Mouse (Mus musculus): Measurements from ENCODE around the gene Chd4. TPM values are rescaled to one million over a fixed set of nuclear protein-coding genes. Genes with fewer than 3 reads are reported as not detected.
A peak's percentile ranks its signal among the peaks of the same experiment; 100 is the strongest.

Chd4 gene
- polyA plus RNA-seq, 1 experiment from 2014 or later, result 77.3 TPM

DNA sequence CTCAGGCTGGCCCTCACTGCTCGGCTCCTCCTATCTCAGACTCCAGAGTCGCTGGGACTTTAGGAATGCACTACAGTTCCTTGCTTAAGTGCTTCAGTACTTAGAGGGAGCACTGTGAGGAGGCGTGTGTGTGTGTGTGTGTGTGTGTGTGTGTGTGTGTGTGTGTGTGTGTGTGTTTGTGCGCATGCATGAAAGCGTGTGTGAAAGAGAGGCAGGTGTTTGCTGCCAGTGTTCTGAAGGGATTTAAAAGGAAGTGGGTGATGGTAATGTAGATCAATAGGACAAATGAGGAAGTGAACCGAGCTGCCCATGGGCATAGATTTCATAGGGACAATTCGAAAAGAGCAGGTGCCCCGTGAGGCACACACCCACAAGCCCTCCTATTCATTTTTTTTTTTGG is 22.0 kb upstream of the Chd4 start:
- no peak overlapping the region for H3K4me3 ChIP-seq
- no peak overlapping the region for H3K27ac ChIP-seq (ENCODE audit: poor library complexity, severe bottlenecking)
- no peaks in the 10 kb centered on the region for H3K36me3 ChIP-seq
- H3K9ac ChIP-seq, result no peak overlapping the region
- ATAC-seq (ENCODE audit: insufficient number of reproducible peaks, low FRiP score), result no peak
- WGBS, result 70% methylated on average over 8 of the region's 8 CpGs
- H3K4me1 ChIP-seq (replicated peaks), result peaks cover 13% of the 10 kb centered on the region
- no peak overlapping the region for H3K4me2 ChIP-seq
- no peaks in the 10 kb centered on the region for H3K9me3 ChIP-seq (replicated peaks)
- peaks cover 6% of the 10 kb centered on the region for H3K27me3 ChIP-seq (replicated peaks)

DNA sequence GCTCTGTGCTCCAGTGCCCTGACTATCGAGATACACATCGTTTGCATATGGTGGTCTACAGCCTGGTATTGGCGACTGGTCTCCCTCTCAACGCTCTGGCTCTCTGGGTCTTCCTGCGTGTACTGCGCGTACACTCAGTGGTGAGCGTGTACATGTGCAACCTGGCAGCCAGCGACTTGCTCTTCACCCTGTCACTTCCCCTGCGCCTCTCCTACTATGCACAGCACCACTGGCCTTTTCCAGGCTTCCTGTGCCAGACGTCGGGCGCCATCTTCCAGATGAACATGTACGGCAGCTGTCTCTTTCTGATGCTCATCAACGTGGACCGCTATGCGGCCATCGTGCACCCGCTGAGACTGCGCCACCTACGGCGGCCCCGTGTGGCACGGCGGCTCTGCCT is 14.4 kb upstream of the Chd4 start:
- no peak overlapping the region for H3K27ac ChIP-seq (ENCODE audit: poor library complexity, severe bottlenecking)
- peak overlapping the region; percentile 81 for H3K4me2 ChIP-seq
- WGBS, result 20% methylated on average over 25 of the region's 25 CpGs
- H3K4me1 ChIP-seq (replicated peaks), result 0 out of 2 replicates have a peak, but pooled peaks cover 11% of the 10 kb centered on the region
- no peaks in the 10 kb centered on the region for H3K36me3 ChIP-seq
- peak overlapping the region; percentile 49 for H3K4me3 ChIP-seq
- H3K9ac ChIP-seq, result peak overlapping the region; percentile 66
- 0 out of 2 replicates have a peak, but pooled peaks have one; percentile 5 for ATAC-seq (ENCODE audit: insufficient number of reproducible peaks, low FRiP score)
- no peaks in the 10 kb centered on the region for H3K27me3 ChIP-seq (replicated peaks)
- no peaks in the 10 kb centered on the region for H3K9me3 ChIP-seq (replicated peaks)

DNA sequence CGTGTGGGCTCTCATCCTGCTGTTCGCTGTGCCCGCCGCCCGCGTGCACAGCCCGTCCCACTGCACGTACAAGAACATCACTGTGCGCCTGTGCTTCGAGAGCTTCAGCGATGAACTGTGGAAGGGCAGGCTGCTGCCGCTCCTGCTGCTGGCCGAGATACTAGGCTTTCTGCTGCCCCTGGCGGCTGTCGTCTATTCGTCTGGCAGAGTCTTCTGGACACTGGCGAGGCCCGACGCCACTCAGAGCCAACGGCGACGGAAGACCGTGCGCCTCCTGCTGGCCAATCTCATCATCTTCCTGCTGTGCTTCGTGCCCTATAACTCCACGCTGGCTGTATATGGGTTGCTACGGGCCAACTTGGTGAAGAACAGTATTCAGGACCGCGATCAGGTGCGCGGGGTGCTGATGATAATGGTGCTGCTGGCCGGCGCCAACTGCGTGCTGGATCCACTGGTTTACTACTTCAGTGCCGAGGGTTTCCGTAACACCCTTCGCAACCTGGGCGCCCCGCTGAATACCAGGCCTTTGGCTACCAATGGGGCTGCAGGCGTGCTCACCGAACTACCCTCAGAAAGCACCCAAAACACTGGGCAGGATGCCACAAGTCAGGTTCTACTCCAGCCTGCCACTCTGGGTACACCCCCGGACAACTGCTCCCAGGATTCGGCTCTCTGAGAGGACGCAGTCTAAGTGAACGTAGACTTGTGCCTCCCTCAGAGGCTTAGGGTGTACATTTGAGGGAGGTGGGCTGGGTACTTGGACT is 13.8 kb upstream of the Chd4 start:
- 21% methylated on average over 45 of the region's 45 CpGs for WGBS
- H3K9ac ChIP-seq, result peak overlapping the region; percentile 66
- ATAC-seq (ENCODE audit: insufficient number of reproducible peaks, low FRiP score), result peak; percentile 88
- 0 out of 2 replicates have a peak, but pooled peaks cover 11% of the 10 kb centered on the region for H3K4me1 ChIP-seq (replicated peaks)
- no peak overlapping the region for H3K27ac ChIP-seq (ENCODE audit: poor library complexity, severe bottlenecking)
- no peaks in the 10 kb centered on the region for H3K9me3 ChIP-seq (replicated peaks)
- H3K4me2 ChIP-seq, result peak overlapping the region; percentile 81
- H3K4me3 ChIP-seq, result peak overlapping the region; percentile 49
- no peaks in the 10 kb centered on the region for H3K36me3 ChIP-seq
- H3K27me3 ChIP-seq (replicated peaks), result no peaks in the 10 kb centered on the region

DNA sequence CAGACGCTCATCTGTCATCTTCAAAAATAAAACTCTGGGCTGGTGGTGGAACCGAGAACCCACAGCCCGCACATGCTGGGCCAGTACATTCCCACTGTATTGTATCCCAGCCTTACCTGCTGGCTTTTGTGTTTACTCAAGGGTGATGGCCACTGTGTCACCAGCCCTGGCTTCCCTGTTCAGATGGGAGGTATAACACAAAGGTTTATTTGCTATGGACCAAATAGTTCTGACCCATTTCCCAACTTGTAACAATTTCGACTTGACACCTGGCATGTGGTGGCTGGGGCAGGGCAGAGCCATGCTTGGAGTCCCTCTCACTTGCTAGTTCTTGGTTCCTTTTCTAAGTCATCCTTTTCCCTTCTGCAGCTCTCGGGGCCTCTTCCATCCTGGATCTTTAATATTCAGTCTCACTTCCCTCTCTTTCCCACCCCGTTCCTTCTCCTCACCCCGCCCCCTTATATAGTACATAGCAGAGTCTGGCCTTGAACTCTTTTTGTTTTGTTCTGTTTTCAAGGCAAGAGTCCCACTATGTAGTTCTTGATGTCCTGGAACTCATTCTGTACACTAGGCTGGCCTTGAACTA is 12.9 kb upstream of the Chd4 start:
- no peak overlapping the region for H3K9ac ChIP-seq
- H3K4me2 ChIP-seq, result no peak overlapping the region
- H3K4me3 ChIP-seq, result no peak overlapping the region
- no peaks in the 10 kb centered on the region for H3K27me3 ChIP-seq (replicated peaks)
- H3K36me3 ChIP-seq, result no peaks in the 10 kb centered on the region
- H3K9me3 ChIP-seq (replicated peaks), result no peaks in the 10 kb centered on the region
- WGBS, result 85% methylated on average over 7 of the region's 7 CpGs
- 0 out of 2 replicates have a peak, but pooled peaks cover 11% of the 10 kb centered on the region for H3K4me1 ChIP-seq (replicated peaks)
- H3K27ac ChIP-seq (ENCODE audit: poor library complexity, severe bottlenecking), result no peak overlapping the region
- ATAC-seq (ENCODE audit: insufficient number of reproducible peaks, low FRiP score), result no peak

DNA sequence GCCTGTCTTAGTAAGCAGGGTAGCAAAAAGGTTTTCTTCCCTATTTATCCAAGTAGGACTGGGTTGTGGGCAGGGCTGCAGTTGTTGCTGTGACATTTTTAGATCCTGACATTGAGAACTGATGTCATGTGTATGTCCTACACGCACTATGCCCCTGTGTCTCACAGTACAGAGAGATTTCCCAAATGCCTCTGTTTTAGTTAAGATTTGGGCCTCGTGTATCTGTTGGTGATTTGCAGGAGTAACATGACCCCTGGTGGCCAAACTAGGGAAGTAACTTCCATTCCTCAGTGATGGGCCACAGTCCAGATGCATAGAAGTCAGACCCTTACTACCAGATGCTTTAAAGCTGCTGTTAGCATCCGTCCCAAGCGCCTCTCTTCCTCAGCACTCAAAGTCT is 11.4 kb upstream of the Chd4 start:
- H3K27me3 ChIP-seq (replicated peaks), result no peaks in the 10 kb centered on the region
- no peak for ATAC-seq (ENCODE audit: insufficient number of reproducible peaks, low FRiP score)
- H3K9me3 ChIP-seq (replicated peaks), result no peaks in the 10 kb centered on the region
- no peaks in the 10 kb centered on the region for H3K36me3 ChIP-seq
- H3K4me1 ChIP-seq (replicated peaks), result peaks cover 20% of the 10 kb centered on the region
- 2% methylated on average over 4 of the region's 4 CpGs for WGBS
- no peak overlapping the region for H3K27ac ChIP-seq (ENCODE audit: poor library complexity, severe bottlenecking)
- no peak overlapping the region for H3K4me3 ChIP-seq
- H3K9ac ChIP-seq, result no peak overlapping the region
- no peak overlapping the region for H3K4me2 ChIP-seq

DNA sequence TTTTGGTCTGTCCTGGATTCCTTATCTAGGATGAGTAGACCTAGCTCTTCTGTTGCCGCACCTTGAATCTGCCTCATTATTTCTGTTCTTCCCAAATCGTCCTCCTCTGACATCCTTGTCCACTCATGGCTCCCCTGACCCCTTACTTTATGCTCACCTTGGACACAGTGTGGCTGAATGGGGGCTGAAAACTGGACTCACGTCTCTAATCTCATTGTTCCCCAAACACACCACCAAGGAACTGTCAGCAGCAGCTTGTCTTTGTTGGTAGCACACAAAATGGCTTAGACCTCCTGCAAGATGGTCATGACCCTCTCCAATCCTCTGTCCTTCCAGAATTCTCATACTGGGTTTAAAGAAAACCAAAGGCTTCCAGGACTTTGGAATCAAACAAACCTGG is 7.8 kb upstream of the Chd4 start:
- H3K4me3 ChIP-seq, result no peak overlapping the region
- no peaks in the 10 kb centered on the region for H3K9me3 ChIP-seq (replicated peaks)
- H3K27ac ChIP-seq (ENCODE audit: poor library complexity, severe bottlenecking), result peak overlapping the region; percentile 87
- no peak for ATAC-seq (ENCODE audit: insufficient number of reproducible peaks, low FRiP score)
- 80% methylated on average over 3 of the region's 3 CpGs for WGBS
- peaks cover 33% of the 10 kb centered on the region for H3K4me1 ChIP-seq (replicated peaks)
- no peak overlapping the region for H3K4me2 ChIP-seq
- no peak overlapping the region for H3K9ac ChIP-seq
- no peaks in the 10 kb centered on the region for H3K36me3 ChIP-seq
- no peaks in the 10 kb centered on the region for H3K27me3 ChIP-seq (replicated peaks)

DNA sequence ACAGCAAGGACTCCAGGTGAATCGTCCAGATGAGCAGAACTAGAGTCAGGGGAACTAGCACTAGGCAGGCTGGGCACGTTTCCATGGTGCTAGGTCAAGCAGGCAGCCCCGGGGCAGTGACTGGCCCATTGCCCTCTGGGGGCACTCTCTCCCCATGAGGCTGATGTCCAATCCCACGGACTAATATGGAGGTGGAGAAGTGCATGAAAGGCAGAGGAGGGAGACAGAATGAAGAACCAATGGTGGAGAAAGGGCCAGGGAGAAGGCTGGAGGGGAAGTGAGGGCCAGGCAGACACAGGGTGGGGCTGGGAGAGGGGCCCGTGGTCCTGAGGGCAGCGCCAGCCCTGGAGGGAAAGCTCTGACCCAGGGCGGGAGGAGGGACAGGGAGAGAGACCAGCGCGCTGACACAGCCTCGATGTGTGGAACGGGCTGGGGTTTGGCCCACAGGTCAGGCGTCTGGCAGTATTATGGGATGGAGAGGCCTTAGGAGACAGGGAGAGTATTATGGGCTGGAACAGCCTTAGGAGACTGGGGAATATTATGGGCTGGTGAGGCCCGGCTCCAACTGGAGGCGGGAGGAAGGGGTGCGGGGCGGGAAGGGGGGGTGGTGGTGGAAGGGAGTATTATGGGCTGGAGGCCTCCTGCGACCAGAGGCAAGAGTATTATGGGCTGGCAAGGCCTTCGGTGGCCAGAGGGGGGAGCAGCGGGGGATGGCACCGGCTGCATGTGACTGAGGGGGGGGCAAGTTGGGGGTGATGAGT is 7.0 kb upstream of the Chd4 start:
- H3K9me3 ChIP-seq (replicated peaks), result no peaks in the 10 kb centered on the region
- H3K36me3 ChIP-seq, result no peaks in the 10 kb centered on the region
- H3K27ac ChIP-seq (ENCODE audit: poor library complexity, severe bottlenecking), result peak overlapping the region; percentile 87
- H3K4me3 ChIP-seq, result peak overlapping the region; percentile 25
- peak overlapping the region; percentile 26 for H3K9ac ChIP-seq
- H3K27me3 ChIP-seq (replicated peaks), result no peaks in the 10 kb centered on the region
- H3K4me2 ChIP-seq, result peak overlapping the region; percentile 65
- peak; percentile 74 for ATAC-seq (ENCODE audit: insufficient number of reproducible peaks, low FRiP score)
- H3K4me1 ChIP-seq (replicated peaks), result peaks cover 33% of the 10 kb centered on the region
- 2% methylated on average over 20 of the region's 20 CpGs for WGBS

DNA sequence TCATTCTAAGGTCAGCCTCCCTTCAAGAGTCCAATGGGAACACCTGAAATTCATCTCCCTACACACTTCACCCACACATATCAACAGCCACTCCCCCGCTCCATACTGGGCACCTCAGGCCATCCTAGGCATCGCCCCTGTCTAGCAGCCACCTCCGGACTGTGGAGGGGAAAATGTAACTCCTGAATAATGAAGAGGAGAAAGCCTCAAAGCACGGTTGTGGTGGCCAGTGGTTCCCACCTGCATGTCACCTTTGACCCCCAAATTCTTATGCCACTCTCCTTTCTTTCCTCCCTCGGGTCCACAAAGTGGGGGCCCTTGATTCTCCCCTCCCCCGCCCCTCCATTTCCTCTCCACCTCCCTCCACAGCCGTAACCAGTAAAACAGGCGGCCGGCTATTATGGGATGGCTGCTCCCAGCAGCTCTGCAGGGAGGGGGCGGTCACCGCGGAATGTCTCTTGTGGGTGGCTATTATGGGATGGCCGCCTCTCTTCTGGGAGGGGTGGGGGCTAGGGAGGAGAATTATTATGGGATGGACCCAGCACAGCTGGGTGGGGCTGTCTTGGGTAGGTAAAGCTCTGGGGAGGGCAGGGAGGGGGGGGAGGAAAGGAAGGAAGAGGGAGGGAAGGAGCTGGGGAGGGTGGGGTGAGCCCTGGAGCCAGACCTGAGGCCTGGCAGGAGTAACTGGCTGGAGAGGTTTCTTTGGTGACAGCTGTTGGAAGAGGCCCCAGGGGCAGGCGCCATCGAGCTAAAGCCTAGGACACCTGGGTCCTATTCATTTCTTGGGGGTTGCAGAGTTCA is 6.1 kb upstream of the Chd4 start:
- Histone ChIP-seq H3K9ac (peak overlapping the region; percentile 57), H3K27ac (ENCODE audit: poor library complexity, severe bottlenecking) (peak overlapping the region; percentile 87), H3K9me3 (replicated peaks) (no peaks in the 10 kb centered on the region), H3K4me1 (replicated peaks) (peaks cover 27% of the 10 kb centered on the region), H3K36me3 (no peaks in the 10 kb centered on the region), H3K27me3 (replicated peaks) (no peaks in the 10 kb centered on the region), H3K4me2 (peak overlapping the region; percentile 65), H3K4me3 (peak overlapping the region; percentile 25)
- peak; percentile 71 for ATAC-seq (ENCODE audit: insufficient number of reproducible peaks, low FRiP score)
- 3% methylated on average over 15 of the region's 15 CpGs for WGBS

DNA sequence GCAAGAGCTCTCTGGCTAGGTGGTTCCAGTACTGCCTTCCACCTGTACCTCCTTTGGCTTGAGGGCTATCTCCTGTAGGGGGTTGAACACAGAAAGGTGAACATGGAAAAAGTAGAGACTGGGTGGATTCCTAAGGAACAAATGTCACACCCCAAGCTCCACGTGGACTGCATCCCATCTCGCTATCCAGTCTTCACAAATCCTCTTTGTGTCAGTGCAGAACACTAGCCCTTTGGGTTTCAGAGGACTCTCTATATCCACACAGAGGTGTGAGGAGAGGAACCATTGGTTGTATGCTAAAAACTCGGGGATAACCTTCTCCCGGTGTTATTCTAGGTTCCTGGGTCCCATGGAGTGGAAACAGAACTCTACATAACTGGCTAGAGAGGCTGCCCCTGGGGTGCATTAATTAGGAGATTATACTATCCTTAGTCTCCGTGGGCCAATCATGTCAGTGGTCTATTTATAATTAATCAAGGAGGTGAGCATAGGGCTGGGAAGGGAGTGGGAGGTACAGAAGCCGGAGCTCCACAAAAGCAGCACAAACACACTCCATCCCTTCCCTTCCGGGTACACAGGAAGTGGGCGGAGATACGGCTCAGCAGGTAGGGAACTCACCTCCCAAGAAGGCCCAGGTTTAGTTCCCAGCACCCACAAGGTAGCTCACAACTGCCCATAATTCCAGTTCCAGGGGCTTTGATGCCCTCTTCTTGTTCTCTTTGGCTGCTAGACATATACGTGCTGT is 5.3 kb upstream of the Chd4 start:
- Histone ChIP-seq H3K27ac (ENCODE audit: poor library complexity, severe bottlenecking) (peak overlapping the region; percentile 87), H3K36me3 (no peaks in the 10 kb centered on the region), H3K9ac (peak overlapping the region; percentile 57), H3K4me2 (peak overlapping the region; percentile 65), H3K27me3 (replicated peaks) (no peaks in the 10 kb centered on the region), H3K4me1 (replicated peaks) (peaks cover 31% of the 10 kb centered on the region), H3K4me3 (peak overlapping the region; percentile 25; the same call in 1 of the 2 replicates), H3K9me3 (replicated peaks) (no peaks in the 10 kb centered on the region)
- ATAC-seq (ENCODE audit: insufficient number of reproducible peaks, low FRiP score), result no peak
- 59% methylated on average over 10 of the region's 10 CpGs for WGBS

DNA sequence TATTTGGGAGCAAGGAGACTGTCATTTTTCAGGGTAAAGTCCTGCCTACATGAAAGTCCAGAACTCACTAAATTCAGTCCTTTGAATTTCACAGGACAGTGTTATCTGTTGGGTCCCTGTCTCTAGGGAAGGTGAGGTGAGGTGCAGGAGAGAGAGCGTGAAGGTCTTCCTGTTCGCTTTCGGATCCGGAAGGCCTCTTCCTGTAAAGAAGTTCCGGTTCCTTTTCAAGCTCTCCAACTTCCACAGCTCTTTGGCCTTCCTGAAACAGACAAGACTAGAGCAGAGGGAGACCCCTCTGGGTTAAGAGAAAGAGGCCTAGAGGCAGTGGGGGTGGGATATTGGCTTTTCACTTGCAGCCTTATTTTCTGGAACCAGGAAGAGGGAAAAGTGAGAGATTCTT is 3.4 kb upstream of the Chd4 start:
- WGBS, result 64% methylated on average over 5 of the region's 5 CpGs
- Histone ChIP-seq H3K4me3 (no peak overlapping the region), H3K9ac (no peak overlapping the region), H3K9me3 (replicated peaks) (no peaks in the 10 kb centered on the region), H3K27ac (ENCODE audit: poor library complexity, severe bottlenecking) (no peak overlapping the region), H3K27me3 (replicated peaks) (no peaks in the 10 kb centered on the region), H3K4me2 (no peak overlapping the region), H3K36me3 (no peaks in the 10 kb centered on the region), H3K4me1 (replicated peaks) (peaks cover 34% of the 10 kb centered on the region)
- ATAC-seq (ENCODE audit: insufficient number of reproducible peaks, low FRiP score), result no peak
